ENCODE assay signal across 18 mouse cellular contexts in genomic region chr3:62985033-62985432, GRCm38 (mm10).
"Had no signal": no experiment of that assay in that cellular context is flagged by ENCODE, and none has a peak within 500 bp of the region (broad histone marks: within the 10 kb centered on the region; RNA-seq: fewer than 3 reads in every experiment).

No protein-coding gene starts in this region.

- ATAC-seq: midbrain, embryonic 15.5 days had no signal

- H3K4me1 ChIP-seq: liver, embryonic 13.5 days; midbrain, embryonic 12.5 days; midbrain, embryonic 15.5 days; stomach, embryonic 15.5 days had no signal

- DNase-seq: kidney, adult 8-10 months; kidney, postnatal 10 days; kidney, postnatal 36 days; layer of hippocampus, postnatal 36 days; liver, embryonic 13.5 days; lung, adult 2 months; lung, postnatal 14 days; lung, postnatal 4 days; right cerebral cortex, adult 18-20 months; right cerebral cortex, postnatal 14 days; right cerebral cortex, postnatal 4 days; thymus, postnatal 25 days had no signal

- H3K9ac ChIP-seq: kidney, embryonic 15.5 days; liver, embryonic 13.5 days; midbrain, embryonic 12.5 days; midbrain, embryonic 15.5 days; stomach, embryonic 15.5 days had no signal

- H3K4me3 ChIP-seq: kidney, embryonic 15.5 days; left cerebral cortex, adult 2 months; liver, embryonic 13.5 days; midbrain, embryonic 12.5 days; midbrain, embryonic 15.5 days; myocyte; stomach, embryonic 15.5 days had no signal

- H3K9me3 ChIP-seq: kidney, embryonic 15.5 days; liver, embryonic 13.5 days; midbrain, embryonic 12.5 days; midbrain, embryonic 15.5 days; stomach, embryonic 15.5 days had no signal

- H3K27me3 ChIP-seq: kidney, embryonic 15.5 days; liver, embryonic 13.5 days; midbrain, embryonic 12.5 days; midbrain, embryonic 15.5 days; stomach, embryonic 15.5 days had no signal

- H3K27ac ChIP-seq: kidney, embryonic 15.5 days; left cerebral cortex, adult 2 months; liver, embryonic 13.5 days; midbrain, embryonic 12.5 days; midbrain, embryonic 15.5 days; stomach, embryonic 15.5 days had no signal

- H3K36me3 ChIP-seq: kidney, embryonic 15.5 days; liver, embryonic 13.5 days; midbrain, embryonic 12.5 days; midbrain, embryonic 15.5 days; stomach, embryonic 15.5 days had no signal

- H3K4me2 ChIP-seq: liver, embryonic 13.5 days; midbrain, embryonic 12.5 days; midbrain, embryonic 15.5 days; stomach, embryonic 15.5 days had no signal
